Mouse (Mus musculus): ENCODE results near the gene Cdkn3. TPM values are rescaled to one million over a fixed set of nuclear protein-coding genes. Genes with fewer than 3 reads are reported as not detected.

Cdkn3 gene
- polyA plus RNA-seq (2015; fragmentation: Nextera tagmentation; extraction: Ambion mirVana), result 24.8 and 32.7 TPM in 2 replicates

GRCm38 (mm10) chr14:46760355-46761029, at the start of gene Cdkn3:
Gene Cdkn3 (plus strand): TSS chr14:46760541.

GRCm38 (mm10) chr14:46787787-46788504, 27.6 kb downstream of the Cdkn3 start, which contains the start of gene Cnih1:
Gene Cnih1 (minus strand): TSS chr14:46788411.

Other genes starting within 250 kb of the Cdkn3 start
- gene Cnih1, start 27.9 kb downstream of the Cdkn3 start, polyA plus RNA-seq (2015; fragmentation: Nextera tagmentation; extraction: Ambion mirVana), result 141 and 161 TPM in 2 replicates
- 41.9 and 42.2 TPM in 2 replicates for gene Gmfb, start 61.7 kb downstream of the Cdkn3 start, polyA plus RNA-seq (2015; fragmentation: Nextera tagmentation; extraction: Ambion mirVana)
- 28.6 and 35.5 TPM in 2 replicates for gene Cgrrf1, start 71.6 kb downstream of the Cdkn3 start, polyA plus RNA-seq (2015; fragmentation: Nextera tagmentation; extraction: Ambion mirVana)
- gene Samd4, start 122.3 kb downstream of the Cdkn3 start, polyA plus RNA-seq (2015; fragmentation: Nextera tagmentation; extraction: Ambion mirVana), result 13.1 and 18.1 TPM in 2 replicates